Mouse (Mus musculus) heart, postnatal 36 days (tissue): ENCODE measurements around the gene Tmco4. TPM values are rescaled to one million over a fixed set of nuclear protein-coding genes. Genes with fewer than 3 reads are reported as not detected.
"Not testable (repeated sequence)": the region's sequence is repeated elsewhere in the genome, so short reads cannot be mapped to it uniquely, and the experiment has no call there.

Source experiments
- DNase-seq, 2 experiments: peaks; one replicate each; pipeline ENCODE4 v3.0.0; 2021 to 2022
- intact Hi-C: fragments of 180-260 bp; cut with DNase I; formaldehyde crosslinking; loops from one replicate; pipeline ENCODE4 v1.15.1; 2025
- total RNA-seq, 2 experiments: library from RNA; stranded (reverse); gene quantifications; 2 replicates each; pipeline ENCODE4 v1.2.3; 2021

Tmco4 gene
- total RNA-seq, 2 experiments from 2014 or later = 8.4 to 10.0 TPM

GRCm38 (mm10) chr4:138972139-138972826 lies 405 bp upstream of the Tmco4 start:
- intact Hi-C loops = no loop called here
- DNase-seq = peak; percentile 71 to 73

- DNase-seq = no peak
- intact Hi-C loops = no loop called here
These were observed 1.0 kb downstream of the Tmco4 start for GRCm38 (mm10) chr4:138973719-138974115.

GRCm38 (mm10) chr4:138974540-138974939 lies 1.9 kb downstream of the Tmco4 start:
- intact Hi-C loops, DNase-seq: not testable (repeated sequence)

GRCm38 (mm10) chr4:138975194-138975593 lies 2.5 kb downstream of the Tmco4 start:
- no peak for DNase-seq

GRCm38 (mm10) chr4:138976046-138976445 lies 3.4 kb downstream of the Tmco4 start:
- intact Hi-C loops = loop anchor here (1.0 kb wide), 1 partner anchor 262 kb away; no protein-coding TSS in a partner anchor

More at GRCm38 (mm10) chr4:138975194-138975593, 2.5 kb downstream of the Tmco4 start:
- intact Hi-C loops = no loop called here

GRCm38 (mm10) chr4:138980021-138980420 lies 7.3 kb downstream of the Tmco4 start:
- intact Hi-C loops = no loop called here
- no peak for DNase-seq

More at GRCm38 (mm10) chr4:138976046-138976445, 3.4 kb downstream of the Tmco4 start:
- no peak for DNase-seq

- intact Hi-C loops = no loop called here
- no peak for DNase-seq
These were observed 8.2 kb downstream of the Tmco4 start for GRCm38 (mm10) chr4:138980771-138981420.

GRCm38 (mm10) chr4:138983422-138983821 lies 10.7 kb downstream of the Tmco4 start:
- intact Hi-C loops = no loop called here
- DNase-seq = no peak

- no peak for DNase-seq
- intact Hi-C loops = no loop called here
These were observed 12.1 kb downstream of the Tmco4 start for GRCm38 (mm10) chr4:138984744-138985143.

GRCm38 (mm10) chr4:138986280-138986679 lies 13.6 kb downstream of the Tmco4 start:
- no peak for DNase-seq
- intact Hi-C loops = no loop called here

- no peak for DNase-seq
- intact Hi-C loops = no loop called here
These were observed 21.7 kb downstream of the Tmco4 start for GRCm38 (mm10) chr4:138994389-138994788.

GRCm38 (mm10) chr4:138996410-138996809 lies 23.7 kb downstream of the Tmco4 start:
- DNase-seq = no peak
- intact Hi-C loops = loop anchor here (5.0 kb wide), 1 partner anchor 74 kb away; no protein-coding TSS in a partner anchor

GRCm38 (mm10) chr4:138997121-138997520 lies 24.4 kb downstream of the Tmco4 start:
- no peak for DNase-seq
- intact Hi-C loops = loop anchor here (5.0 kb wide), 1 partner anchor 75 kb away; no protein-coding TSS in a partner anchor

- no peak for DNase-seq
- intact Hi-C loops = loop anchor here (5.0 kb wide), 1 partner anchor 76 kb away; no protein-coding TSS in a partner anchor
These were observed 25.9 kb downstream of the Tmco4 start for GRCm38 (mm10) chr4:138998611-138999010.

GRCm38 (mm10) chr4:139001026-139001425 lies 28.3 kb downstream of the Tmco4 start:
- intact Hi-C loops = no loop called here
- no peak for DNase-seq

GRCm38 (mm10) chr4:139001433-139001832 lies 28.7 kb downstream of the Tmco4 start:
- intact Hi-C loops = no loop called here
- DNase-seq = peak; percentile 18 to 19

- DNase-seq = no peak
- intact Hi-C loops = no loop called here
These were observed 31.4 kb downstream of the Tmco4 start for GRCm38 (mm10) chr4:139004067-139004466.

- no peak for DNase-seq
These were observed 32.5 kb downstream of the Tmco4 start for GRCm38 (mm10) chr4:139005214-139005613.

GRCm38 (mm10) chr4:139007353-139007752 lies 34.7 kb downstream of the Tmco4 start:
- DNase-seq = no peak
- intact Hi-C loops = no loop called here

More at GRCm38 (mm10) chr4:139005214-139005613, 32.5 kb downstream of the Tmco4 start:
- intact Hi-C loops = no loop called here

GRCm38 (mm10) chr4:139007981-139008536 lies 35.4 kb downstream of the Tmco4 start:
- DNase-seq = no peak
- intact Hi-C loops = no loop called here

GRCm38 (mm10) chr4:139011201-139011702 lies 38.6 kb downstream of the Tmco4 start:
- intact Hi-C loops = no loop called here
- DNase-seq = no peak
